Mouse (Mus musculus) cortical plate, adult 2 months (tissue): ENCODE measurements around the gene Galnt3. TPM values are rescaled to one million over a fixed set of nuclear protein-coding genes. Genes with fewer than 3 reads are reported as not detected.
A peak's percentile ranks its signal among the peaks of the same experiment; 100 is the strongest.

Experiments
- H3K27ac ChIP-seq: fragments of 200-500 bp; 2 replicates; pipeline ENCODE4 v1.5.1; 2012; ENCODE audit warnings: low read length, control low read depth, inconsistent platforms; ENCODE audit not compliant: insufficient read depth
- H3K4me1 ChIP-seq: fragments of 200-500 bp; 2 replicates; pipeline ENCODE4 v1.6.1; 2011; ENCODE audit warnings: low read length; ENCODE audit not compliant: control insufficient read depth, insufficient read depth
- H3K4me3 ChIP-seq: fragments of 200-500 bp; 2 replicates; pipeline ENCODE4 v1.5.1; 2011; ENCODE audit warnings: mild to moderate bottlenecking, low read length, control low read depth; ENCODE audit not compliant: insufficient read depth
- CTCF ChIP-seq: fragments of 200-500 bp; IDR thresholded peaks from 2 replicates; pipeline ENCODE4 v1.5.1; 2011; ENCODE audit warnings: mild to moderate bottlenecking, control low read depth, low read length; ENCODE audit not compliant: insufficient read depth; ENCODE audit errors: extremely low read depth
- POLR2A ChIP-seq: fragments of 200-500 bp; IDR thresholded peaks from 2 replicates; pipeline ENCODE4 v1.6.1; 2011; ENCODE audit warnings: mild to moderate bottlenecking, low read length, control low read depth; ENCODE audit not compliant: insufficient read depth; ENCODE audit errors: extremely low read depth
- polyA plus RNA-seq: library from polyadenylated mRNA; depleted of rRNA; stranded (reverse); fragments of >200 nt; gene quantifications from 2 replicates; pipeline ENCODE4 v1.2.3, GENCODE M21; 2012; rRNA removed

The Galnt3 gene
- polyA plus RNA-seq, result 2.0 and 2.4 TPM in 2 replicates

- Histone ChIP-seq H3K27ac (no peak within 1 kb of the TSS), H3K4me3 (peak within 1 kb of the TSS; percentile 30), H3K4me1 (no peaks in the 10 kb centered on the region)
- TF ChIP-seq POLR2A, result no peak
- no peak for TF ChIP-seq CTCF
Observed at GRCm38 (mm10) chr2:66124591-66125271, at the start of gene Galnt3. Galnt3 (minus strand) TSS chr2:66124994.

- Histone ChIP-seq H3K4me3 (no peak overlapping the region), H3K4me1 (no peaks in the 10 kb centered on the region; the same call in 1 of the 2 replicates), H3K27ac (no peak overlapping the region)
- no peak for TF ChIP-seq CTCF
- TF ChIP-seq POLR2A, result no peak
Observed at GRCm38 (mm10) chr2:66173134-66173533, 48.3 kb upstream of the Galnt3 start.

- Histone ChIP-seq H3K4me3 (no peak overlapping the region), H3K4me1 (no peaks in the 10 kb centered on the region), H3K27ac (no peak overlapping the region)
- TF ChIP-seq POLR2A (no peak), CTCF (no peak)
Observed at GRCm38 (mm10) chr2:66171643-66172042, 46.8 kb upstream of the Galnt3 start.

GRCm38 (mm10) chr2:66170721-66171120 is 45.9 kb upstream of the Galnt3 start:
- Histone ChIP-seq H3K27ac (no peak overlapping the region), H3K4me3 (no peak overlapping the region), H3K4me1 (no peaks in the 10 kb centered on the region)
- TF ChIP-seq CTCF (no peak), POLR2A (no peak)

GRCm38 (mm10) chr2:66165025-66165424 is 40.2 kb upstream of the Galnt3 start:
- H3K4me3 ChIP-seq, result no peak overlapping the region
- TF ChIP-seq POLR2A (no peak), CTCF (no peak)
- no peaks in the 10 kb centered on the region for H3K4me1 ChIP-seq
- no peak overlapping the region for H3K27ac ChIP-seq

- Histone ChIP-seq H3K4me3 (no peak overlapping the region), H3K4me1 (no peaks in the 10 kb centered on the region), H3K27ac (no peak overlapping the region)
- TF ChIP-seq POLR2A (no peak), CTCF (no peak)
Observed at GRCm38 (mm10) chr2:66158140-66158915, 33.5 kb upstream of the Galnt3 start.

GRCm38 (mm10) chr2:66151436-66151835 is 26.6 kb upstream of the Galnt3 start:
- no peak overlapping the region for H3K4me3 ChIP-seq
- no peak overlapping the region for H3K27ac ChIP-seq
- TF ChIP-seq CTCF (no peak), POLR2A (no peak)
- no peaks in the 10 kb centered on the region for H3K4me1 ChIP-seq

- Histone ChIP-seq H3K4me3 (no peak overlapping the region), H3K27ac (no peak overlapping the region), H3K4me1 (no peaks in the 10 kb centered on the region)
- no peak for TF ChIP-seq POLR2A
- TF ChIP-seq CTCF, result no peak
Observed at GRCm38 (mm10) chr2:66150531-66150930, 25.7 kb upstream of the Galnt3 start.

GRCm38 (mm10) chr2:66148654-66149230 is 23.9 kb upstream of the Galnt3 start:
- TF ChIP-seq POLR2A (no peak), CTCF (no peak)
- H3K4me1 ChIP-seq, result no peaks in the 10 kb centered on the region
- no peak overlapping the region for H3K27ac ChIP-seq
- no peak overlapping the region for H3K4me3 ChIP-seq

- Histone ChIP-seq H3K4me3 (no peak overlapping the region), H3K27ac (no peak overlapping the region), H3K4me1 (no peaks in the 10 kb centered on the region)
- no peak for TF ChIP-seq CTCF
- TF ChIP-seq POLR2A, result no peak
Observed at GRCm38 (mm10) chr2:66146473-66146872, 21.7 kb upstream of the Galnt3 start.
